Mouse (Mus musculus) hindbrain, postnatal 0 days (tissue): ENCODE results near the gene Zdhhc15. TPM values are rescaled to one million over a fixed set of nuclear protein-coding genes. Genes with fewer than 3 reads are reported as not detected.

ENCODE experiments used
- ATAC-seq: fragments of 200-750 bp; cut with Nextera tagmentation; 2 replicates; pipeline ENCODE4 v1.8.0; 2017; ENCODE audit warnings: mild to moderate bottlenecking, moderate TSS enrichment, moderate library complexity
- DNase-seq: peaks from one replicate; pipeline ENCODE4 v3.0.0-alpha.2; 2015; ENCODE audit warnings: low spot score
- H3K27ac ChIP-seq: fragments of 300-500 bp; sonication (generic); 2 replicates; pipeline ENCODE4 v1.5.1; 2014; ENCODE audit warnings: mild to moderate bottlenecking
- H3K27me3 ChIP-seq: fragments of 300-500 bp; sonication (generic); 2 replicates; pipeline ENCODE4 v1.6.1; 2014; ENCODE audit warnings: low read length, mixed read lengths; ENCODE audit not compliant: insufficient read depth
- H3K36me3 ChIP-seq: fragments of 300-500 bp; sonication (generic); 2 replicates; pipeline ENCODE4 v1.6.1; 2014; ENCODE audit warnings: low read length, mixed read lengths; ENCODE audit not compliant: insufficient read depth
- H3K4me1 ChIP-seq: fragments of 300-500 bp; sonication (generic); 2 replicates; pipeline ENCODE4 v1.6.1; 2014; ENCODE audit warnings: antibody characterized with exemption, low read length, mixed read lengths; ENCODE audit not compliant: insufficient read depth
- H3K4me2 ChIP-seq: fragments of 300-500 bp; sonication (generic); 2 replicates; pipeline ENCODE4 v1.6.1; 2014; ENCODE audit warnings: low read depth, mild to moderate bottlenecking, low read length, moderate library complexity, mixed read lengths
- H3K4me3 ChIP-seq: fragments of 300-500 bp; sonication (generic); 2 replicates; pipeline ENCODE4 v1.5.1; 2014; ENCODE audit warnings: low read length
- H3K9ac ChIP-seq: fragments of 300-500 bp; sonication (generic); replicated peaks from 2 replicates; pipeline ENCODE4 v1.6.1; 2014; ENCODE audit warnings: mild to moderate bottlenecking, low read length, moderate library complexity, mixed read lengths
- H3K9me3 ChIP-seq: fragments of 300-500 bp; sonication (generic); 2 replicates; pipeline ENCODE4 v1.6.1; 2016; ENCODE audit warnings: low read length, mixed read lengths
- CTCF ChIP-seq: IDR thresholded peaks from 2 replicates; pipeline ENCODE4 v1.5.1; 2016; ENCODE audit warnings: antibody characterized with exemption, control low read depth, low read depth
- WGBS: fragments of 180-500 bp; shearing (Covaris S2); extraction: QIAGEN DNeasy Blood & Tissue Kit; methylation state at CpG from one replicate; pipeline ENCODE4 v1.1.7; 2014; 5-methylcytosine and 5-hydroxymethylcytosine counted together
- polyA plus RNA-seq: library from polyadenylated mRNA; unstranded; fragments of >200 nt; fragmentation: Nextera tagmentation; extraction: Ambion mirVana; gene quantifications from 2 replicates; pipeline ENCODE4 v1.2.1, GENCODE M21; 2015
- total RNA-seq: library from RNA; depleted of rRNA; stranded (reverse); fragments of >200 nt; gene quantifications from 2 replicates; pipeline ENCODE4 v1.2.3, GENCODE M21; 2014; rRNA removed

The Zdhhc15 gene
- total and polyA plus RNA-seq, 2 experiments from 2014 or later, result 2.1 to 5.6 TPM

GRCm38 (mm10) chrX:104488870-104489467, 181.9 kb downstream of the Zdhhc15 start:
- 87% methylated on average over 4 of the region's 4 CpGs for WGBS
- H3K4me2 ChIP-seq, result no peak overlapping the region
- no peaks in the 10 kb centered on the region for H3K36me3 ChIP-seq
- no peak overlapping the region for H3K9ac ChIP-seq
- no peaks in the 10 kb centered on the region for H3K9me3 ChIP-seq
- H3K27me3 ChIP-seq, result peaks cover 4% of the 10 kb centered on the region; the same call in 1 of the 2 replicates
- ATAC-seq (no peak), DNase-seq (no peak)
- no peak for TF ChIP-seq CTCF
- no peak overlapping the region for H3K27ac ChIP-seq
- H3K4me1 ChIP-seq, result no peaks in the 10 kb centered on the region
- H3K4me3 ChIP-seq, result no peak overlapping the region

- H3K4me3 ChIP-seq, result no peak overlapping the region
- H3K4me2 ChIP-seq, result no peak overlapping the region
- TF ChIP-seq CTCF, result no peak
- no peaks in the 10 kb centered on the region for H3K4me1 ChIP-seq
- H3K9me3 ChIP-seq, result no peaks in the 10 kb centered on the region
- DNase-seq (no peak), ATAC-seq (no peak)
- no peak overlapping the region for H3K27ac ChIP-seq
- H3K36me3 ChIP-seq, result no peaks in the 10 kb centered on the region
- WGBS, result 76% methylated on average over 3 of the region's 3 CpGs
- peaks cover 4% of the 10 kb centered on the region; the same call in 1 of the 2 replicates for H3K27me3 ChIP-seq
- no peak overlapping the region for H3K9ac ChIP-seq
Observed at GRCm38 (mm10) chrX:104488036-104488435, 182.8 kb downstream of the Zdhhc15 start.

Other genes starting within 250 kb of the Zdhhc15 start
- gene Uprt, start 188.2 kb downstream of the Zdhhc15 start, total RNA-seq, result 8.2 and 9.5 TPM in 2 replicates
- gene Uprt, start 188.2 kb downstream of the Zdhhc15 start, polyA plus RNA-seq, result 0.66 and 1.2 TPM in 2 replicates
- gene Magee2, start 186.2 kb upstream of the Zdhhc15 start, total RNA-seq, result 21.6 and 30.3 TPM in 2 replicates
- gene Magee2, start 186.2 kb upstream of the Zdhhc15 start, polyA plus RNA-seq, result 24.6 and 26.4 TPM in 2 replicates